ENCODE assay signal across 26 mouse cellular contexts in genomic region chr4:94173096-94173495, GRCm38 (mm10).
"Had no signal": no experiment of that assay in that cellular context is flagged by ENCODE, and none has a peak within 500 bp of the region (broad histone marks: within the 10 kb centered on the region; RNA-seq: fewer than 3 reads in every experiment).

No protein-coding gene starts in this region.

- H3K27me3 ChIP-seq: embryonic facial prominence, embryonic 12.5 days; embryonic facial prominence, embryonic 13.5 days; embryonic facial prominence, embryonic 15.5 days; forebrain, embryonic 12.5 days; forebrain, embryonic 13.5 days; forebrain, embryonic 15.5 days had no signal

- H3K4me2 ChIP-seq: embryonic facial prominence, embryonic 12.5 days; embryonic facial prominence, embryonic 13.5 days; embryonic facial prominence, embryonic 15.5 days; forebrain, embryonic 12.5 days; forebrain, embryonic 13.5 days; forebrain, embryonic 15.5 days had no signal

- H3K36me3 ChIP-seq: embryonic facial prominence, embryonic 10.5 days; embryonic facial prominence, embryonic 12.5 days; embryonic facial prominence, embryonic 13.5 days; embryonic facial prominence, embryonic 15.5 days; forebrain, embryonic 10.5 days; forebrain, embryonic 12.5 days; forebrain, embryonic 15.5 days; heart, embryonic 10.5 days had no signal

- H3K9me3 ChIP-seq: embryonic facial prominence, embryonic 10.5 days; embryonic facial prominence, embryonic 12.5 days; embryonic facial prominence, embryonic 13.5 days; embryonic facial prominence, embryonic 15.5 days; forebrain, embryonic 10.5 days; forebrain, embryonic 12.5 days; forebrain, embryonic 13.5 days; forebrain, embryonic 15.5 days; heart, embryonic 10.5 days had no signal

- H3K4me3 ChIP-seq: embryonic facial prominence, embryonic 10.5 days; embryonic facial prominence, embryonic 12.5 days; embryonic facial prominence, embryonic 13.5 days; embryonic facial prominence, embryonic 15.5 days; erythroblast, embryonic 14.5 days; forebrain, embryonic 10.5 days; forebrain, embryonic 12.5 days; forebrain, embryonic 13.5 days; forebrain, embryonic 15.5 days; gastrocnemius, adult 2 months; heart, adult 2 months; heart, embryonic 10.5 days had no signal

- H3K9ac ChIP-seq: embryonic facial prominence, embryonic 12.5 days; embryonic facial prominence, embryonic 13.5 days; embryonic facial prominence, embryonic 15.5 days; forebrain, embryonic 12.5 days; forebrain, embryonic 13.5 days; forebrain, embryonic 15.5 days; forebrain, postnatal 0 days had no signal

- DNase-seq: cerebellum, adult 9-11 months; cerebellum, postnatal 10 days; cerebellum, postnatal 14 days; cerebellum, postnatal 25 days; cerebellum, postnatal 36 days; embryo, embryonic 11 days; forebrain, postnatal 0 days; gastrocnemius, adult 2 months; gastrocnemius, postnatal 10 days; gastrocnemius, postnatal 14 days; gastrocnemius, postnatal 36 days; heart, adult 11 months; heart, adult 18-20 months; heart, adult 2 months had no signal

- H3K4me1 ChIP-seq: embryonic facial prominence, embryonic 10.5 days; embryonic facial prominence, embryonic 12.5 days; embryonic facial prominence, embryonic 13.5 days; embryonic facial prominence, embryonic 15.5 days; forebrain, embryonic 10.5 days; forebrain, embryonic 12.5 days; forebrain, embryonic 13.5 days; forebrain, embryonic 15.5 days; heart, embryonic 10.5 days had no signal

- H3K27ac ChIP-seq: embryonic facial prominence, embryonic 10.5 days; embryonic facial prominence, embryonic 12.5 days; embryonic facial prominence, embryonic 13.5 days; embryonic facial prominence, embryonic 15.5 days; forebrain, embryonic 10.5 days; forebrain, embryonic 12.5 days; forebrain, embryonic 13.5 days; forebrain, embryonic 15.5 days; gastrocnemius, adult 2 months; heart, adult 2 months; heart, embryonic 10.5 days had no signal

- ATAC-seq: forebrain, embryonic 13.5 days; forebrain, embryonic 14.5 days; forebrain, embryonic 15.5 days; forebrain, embryonic 16.5 days; forebrain, postnatal 0 days had no signal
